Mouse (Mus musculus): ENCODE results near the gene Tars.

Gene Tars

DNA sequence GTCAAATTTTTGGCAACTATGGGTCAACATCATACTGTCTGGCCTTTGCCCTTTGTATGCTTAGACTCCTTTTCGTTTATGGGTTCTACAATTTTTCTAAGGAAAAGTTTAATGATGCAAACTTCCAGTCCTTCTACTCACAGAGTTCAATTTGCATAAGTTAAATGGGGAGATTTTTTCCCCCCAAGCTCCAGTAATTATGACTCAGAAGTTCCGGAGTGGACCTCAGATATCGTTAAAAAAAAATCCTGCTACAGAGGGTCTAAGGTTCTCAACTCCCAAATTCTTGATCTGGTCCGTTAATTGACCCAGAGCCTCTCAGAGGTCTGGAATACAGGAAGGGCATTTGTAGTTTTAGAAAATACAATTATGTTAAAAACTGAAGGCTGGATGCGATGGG, 37.6 kb downstream of the Tars start:
- no peak for DNase-seq (ENCODE audit: low spot score)

DNA sequence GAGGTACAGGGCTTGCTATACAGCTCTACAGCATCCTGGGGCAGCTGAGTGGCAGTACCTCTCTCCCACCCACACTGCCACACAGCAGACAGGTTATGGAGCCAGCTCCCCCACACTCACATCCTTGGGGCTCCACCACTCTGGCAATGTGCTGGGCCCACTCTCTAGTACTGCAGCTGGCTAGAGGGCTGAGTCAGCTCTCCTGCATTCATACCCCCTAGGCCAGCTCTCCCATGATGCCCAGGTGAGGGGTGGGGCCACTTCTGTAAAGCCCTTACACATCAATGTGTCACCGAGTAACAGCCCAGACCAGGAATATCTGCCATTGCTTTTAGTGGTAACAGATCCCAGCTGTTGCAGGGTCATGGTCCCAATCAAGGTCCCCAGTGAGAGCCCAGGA, 38.6 kb downstream of the Tars start:
- DNase-seq (ENCODE audit: low spot score), result no peak

DNA sequence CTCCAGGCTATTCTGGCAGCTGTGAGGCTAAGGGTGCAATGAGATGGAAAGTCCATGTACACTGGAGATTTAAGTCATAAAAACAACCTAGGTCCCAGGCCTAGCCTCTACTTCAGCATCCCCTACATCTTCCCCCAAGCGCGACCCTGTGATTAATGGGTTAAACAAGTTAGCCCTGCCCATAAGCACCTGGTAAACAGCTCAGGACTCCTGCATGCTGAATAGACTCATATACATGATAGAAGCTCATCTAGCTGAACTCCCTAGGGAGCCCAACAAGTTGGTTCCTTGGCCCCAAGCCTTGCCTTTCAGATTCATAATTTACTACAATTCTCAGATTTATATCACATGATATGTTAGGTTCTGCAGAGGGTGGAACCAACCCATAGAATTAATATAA, 42.0 kb downstream of the Tars start:
- no peak for DNase-seq (ENCODE audit: low spot score)

DNA sequence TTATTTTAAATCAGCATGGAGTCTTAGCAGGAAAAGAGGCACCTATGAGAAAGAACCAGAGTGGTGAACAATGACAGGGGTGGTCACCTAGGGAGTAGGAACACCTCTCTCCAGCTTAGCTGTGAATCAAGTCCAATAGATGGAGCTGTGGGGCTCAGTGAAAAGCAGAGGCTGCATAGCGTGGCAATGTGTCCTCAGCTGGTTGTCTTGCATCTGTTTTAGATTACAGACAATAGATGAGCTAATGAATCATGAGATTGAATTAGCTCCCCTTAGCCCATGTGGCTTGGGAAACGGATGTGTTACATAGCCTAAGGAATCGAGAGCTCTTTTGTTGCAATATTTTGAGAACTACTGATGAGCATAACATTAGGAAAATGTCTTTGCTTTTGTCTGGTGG, 43.6 kb downstream of the Tars start:
- no peak for DNase-seq (ENCODE audit: low spot score)

DNA sequence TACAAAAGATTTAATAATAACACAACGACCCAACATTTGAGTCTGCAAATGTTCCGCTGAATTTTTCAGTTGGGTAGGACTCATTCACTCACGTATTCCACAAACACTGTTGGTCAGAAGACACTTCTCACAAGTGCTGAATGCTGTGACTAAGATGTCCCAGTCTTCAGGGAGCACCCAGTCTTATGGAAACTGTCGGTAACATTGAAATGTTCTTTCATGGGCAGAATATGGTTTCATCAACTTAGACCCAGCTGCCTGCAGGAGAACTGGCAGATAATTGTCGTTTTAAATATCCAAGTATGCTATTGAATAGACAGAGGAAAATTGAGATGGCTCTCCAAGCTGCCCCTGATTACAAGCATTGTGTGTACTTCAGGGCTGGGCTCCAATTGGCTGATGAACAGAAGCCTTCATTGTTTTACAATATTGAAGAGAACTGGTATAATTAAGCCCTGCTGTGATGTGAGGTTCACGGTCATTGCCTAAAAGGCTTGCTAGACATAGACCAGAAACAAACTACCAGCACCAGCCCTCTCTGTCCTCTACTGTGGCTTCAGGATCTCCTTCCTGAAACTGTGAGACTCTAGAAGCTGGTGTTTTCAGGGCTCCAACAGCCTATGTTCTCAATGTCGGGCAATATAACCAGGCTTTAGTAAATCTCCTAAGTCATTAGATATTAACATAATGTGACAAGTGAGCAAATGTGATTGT, 59.8 kb downstream of the Tars start:
- DNase-seq (ENCODE audit: low spot score), result no peak

Data from urinary bladder, postnatal 14 days (tissue).